Mouse (Mus musculus) forebrain, embryonic 15.5 days (tissue): Measurements from ENCODE around the gene Kbtbd12. TPM values are rescaled to one million over a fixed set of nuclear protein-coding genes. Genes with fewer than 3 reads are reported as not detected.

Experiments used
- ATAC-seq: fragments of 200-750 bp; cut with Nextera tagmentation; replicated peaks from 2 replicates; pipeline ENCODE4 v1.8.0; 2017; ENCODE audit warnings: mild to moderate bottlenecking, moderate TSS enrichment, moderate library complexity
- H3K27ac ChIP-seq: fragments of 300-500 bp; sonication (generic); replicated peaks from 2 replicates; pipeline ENCODE4 v1.5.1; 2015; ENCODE audit warnings: mild to moderate bottlenecking, inconsistent platforms
- H3K27me3 ChIP-seq: fragments of 300-500 bp; sonication (generic); 2 replicates; pipeline ENCODE4 v1.6.1; 2015; ENCODE audit warnings: inconsistent platforms
- H3K36me3 ChIP-seq: fragments of 300-500 bp; sonication (generic); 2 replicates; pipeline ENCODE4 v1.6.1; 2015; ENCODE audit warnings: mild to moderate bottlenecking, inconsistent platforms
- H3K4me1 ChIP-seq: fragments of 300-500 bp; sonication (generic); 2 replicates; pipeline ENCODE4 v1.6.1; 2015; ENCODE audit warnings: inconsistent platforms
- H3K4me2 ChIP-seq: fragments of 300-500 bp; sonication (generic); replicated peaks from 2 replicates; pipeline ENCODE4 v1.6.1; 2015; ENCODE audit warnings: mild to moderate bottlenecking, inconsistent platforms
- H3K4me3 ChIP-seq: fragments of 300-500 bp; sonication (generic); 2 replicates; pipeline ENCODE4 v1.5.1; 2015; ENCODE audit warnings: mild to moderate bottlenecking, inconsistent platforms
- H3K9ac ChIP-seq: fragments of 300-500 bp; sonication (generic); replicated peaks from 2 replicates; pipeline ENCODE4 v1.6.1; 2015; ENCODE audit warnings: mild to moderate bottlenecking, inconsistent platforms
- H3K9me3 ChIP-seq: fragments of 300-500 bp; sonication (generic); 2 replicates; pipeline ENCODE4 v1.6.1; 2016; ENCODE audit warnings: inconsistent platforms
- WGBS: fragments of 180-500 bp; shearing (Covaris S2); methylation state at CpG from one replicate; pipeline ENCODE4 v1.1.7; 2015; ENCODE audit warnings: mixed read lengths; 5-methylcytosine and 5-hydroxymethylcytosine counted together
- polyA plus RNA-seq: library from polyadenylated mRNA; unstranded; fragments of >200 nt; fragmentation: Nextera tagmentation; extraction: Ambion mirVana; gene quantifications from 2 replicates; pipeline ENCODE4 v1.2.1, GENCODE M21; 2015

The Kbtbd12 gene
- 0.20 TPM in 1 of 2 replicates, not detected in the other for polyA plus RNA-seq

GRCm38 (mm10) chr6:88637611-88638301 lies at the start of gene Kbtbd12:
Gene Kbtbd12, minus strand, starts transcription at chr6:88637950.
- WGBS, result 97% methylated on average over 5 of the region's 5 CpGs
- Histone ChIP-seq H3K9ac (no peak within 1 kb of the TSS), H3K4me3 (no peak within 1 kb of the TSS), H3K4me1 (peaks cover 14% of the 10 kb centered on the region), H3K27me3 (no peaks in the 10 kb centered on the region), H3K4me2 (no peak within 1 kb of the TSS), H3K9me3 (no peaks in the 10 kb centered on the region), H3K36me3 (no peaks in the 10 kb centered on the region), H3K27ac (no peak within 1 kb of the TSS)
- ATAC-seq, result no peak

DNA sequence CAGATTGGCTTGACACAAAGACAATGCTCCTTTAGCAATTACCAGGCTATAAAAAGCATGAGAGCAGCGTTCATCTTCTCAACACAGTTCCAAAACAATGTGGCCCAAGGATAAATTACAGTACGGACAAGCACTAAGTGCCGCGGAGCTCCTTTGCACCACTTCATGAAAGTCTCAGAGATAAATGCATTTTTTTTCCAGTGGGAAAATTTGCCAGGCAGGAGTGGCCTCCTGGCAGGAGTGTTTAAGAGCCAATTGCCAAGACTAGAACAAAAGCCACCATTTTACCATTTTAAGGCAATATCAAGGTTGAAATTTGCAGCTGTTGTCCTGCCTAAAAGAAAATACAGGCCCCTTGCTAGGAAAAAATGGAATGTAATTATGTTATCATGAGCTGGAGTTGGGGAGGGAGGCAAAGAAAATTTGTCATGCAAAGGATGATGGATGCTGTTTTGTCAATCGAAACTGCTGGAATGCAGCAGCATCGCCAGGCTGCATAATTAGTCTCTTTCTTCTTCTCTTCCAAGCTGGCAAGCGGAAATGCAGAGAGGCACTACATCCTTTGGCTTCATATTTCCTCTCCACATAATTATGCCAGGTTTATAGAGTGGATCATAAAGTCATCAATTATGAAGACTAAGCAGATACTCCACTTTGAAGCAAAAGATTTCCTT lies 45.8 kb upstream of the Kbtbd12 start:
- Histone ChIP-seq H3K4me2 (no peak overlapping the region), H3K27me3 (no peaks in the 10 kb centered on the region), H3K4me3 (no peak overlapping the region), H3K9ac (no peak overlapping the region), H3K9me3 (no peaks in the 10 kb centered on the region), H3K27ac (peak overlapping the region; percentile 63), H3K36me3 (no peaks in the 10 kb centered on the region), H3K4me1 (peaks cover 16% of the 10 kb centered on the region)
- 16% methylated on average over 7 of the region's 7 CpGs for WGBS
- ATAC-seq, result no peak

GRCm38 (mm10) chr6:88681026-88681425 lies 43.3 kb upstream of the Kbtbd12 start:
- Histone ChIP-seq H3K4me1 (peaks cover 16% of the 10 kb centered on the region), H3K4me2 (no peak overlapping the region), H3K27me3 (no peaks in the 10 kb centered on the region), H3K27ac (no peak overlapping the region), H3K9me3 (no peaks in the 10 kb centered on the region), H3K9ac (no peak overlapping the region), H3K4me3 (no peak overlapping the region), H3K36me3 (no peaks in the 10 kb centered on the region)
- 82% methylated on average over 3 of the region's 3 CpGs for WGBS
- ATAC-seq, result no peak

DNA sequence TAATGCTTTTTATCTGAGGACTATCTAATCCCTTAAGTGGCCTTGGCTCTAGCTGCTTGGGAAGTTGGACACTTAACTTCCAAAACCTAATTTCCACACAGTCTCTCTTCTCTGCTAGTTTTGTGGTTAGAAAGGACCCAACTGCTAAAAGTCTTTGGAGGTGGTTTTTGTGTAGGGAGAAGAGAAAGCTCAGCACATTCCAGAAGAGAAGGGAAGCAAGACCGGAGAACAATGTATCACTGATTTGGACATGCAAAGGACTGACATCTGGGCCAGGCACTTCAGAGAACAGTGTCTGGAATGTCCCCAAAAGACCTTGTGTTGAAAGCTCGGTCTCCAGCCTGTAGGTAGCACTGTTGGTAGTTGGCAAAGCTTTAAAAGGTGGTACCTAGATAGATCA lies 40.0 kb upstream of the Kbtbd12 start:
- Histone ChIP-seq H3K4me2 (no peak overlapping the region), H3K4me3 (no peak overlapping the region), H3K4me1 (0 out of 2 replicates have a peak, but pooled peaks cover 3% of the 10 kb centered on the region), H3K9ac (no peak overlapping the region), H3K27me3 (no peaks in the 10 kb centered on the region), H3K9me3 (no peaks in the 10 kb centered on the region), H3K27ac (no peak overlapping the region), H3K36me3 (no peaks in the 10 kb centered on the region)
- 72% methylated on average over 2 of the region's 2 CpGs for whole genome bisulfite sequencing
- no peak for ATAC-seq

DNA sequence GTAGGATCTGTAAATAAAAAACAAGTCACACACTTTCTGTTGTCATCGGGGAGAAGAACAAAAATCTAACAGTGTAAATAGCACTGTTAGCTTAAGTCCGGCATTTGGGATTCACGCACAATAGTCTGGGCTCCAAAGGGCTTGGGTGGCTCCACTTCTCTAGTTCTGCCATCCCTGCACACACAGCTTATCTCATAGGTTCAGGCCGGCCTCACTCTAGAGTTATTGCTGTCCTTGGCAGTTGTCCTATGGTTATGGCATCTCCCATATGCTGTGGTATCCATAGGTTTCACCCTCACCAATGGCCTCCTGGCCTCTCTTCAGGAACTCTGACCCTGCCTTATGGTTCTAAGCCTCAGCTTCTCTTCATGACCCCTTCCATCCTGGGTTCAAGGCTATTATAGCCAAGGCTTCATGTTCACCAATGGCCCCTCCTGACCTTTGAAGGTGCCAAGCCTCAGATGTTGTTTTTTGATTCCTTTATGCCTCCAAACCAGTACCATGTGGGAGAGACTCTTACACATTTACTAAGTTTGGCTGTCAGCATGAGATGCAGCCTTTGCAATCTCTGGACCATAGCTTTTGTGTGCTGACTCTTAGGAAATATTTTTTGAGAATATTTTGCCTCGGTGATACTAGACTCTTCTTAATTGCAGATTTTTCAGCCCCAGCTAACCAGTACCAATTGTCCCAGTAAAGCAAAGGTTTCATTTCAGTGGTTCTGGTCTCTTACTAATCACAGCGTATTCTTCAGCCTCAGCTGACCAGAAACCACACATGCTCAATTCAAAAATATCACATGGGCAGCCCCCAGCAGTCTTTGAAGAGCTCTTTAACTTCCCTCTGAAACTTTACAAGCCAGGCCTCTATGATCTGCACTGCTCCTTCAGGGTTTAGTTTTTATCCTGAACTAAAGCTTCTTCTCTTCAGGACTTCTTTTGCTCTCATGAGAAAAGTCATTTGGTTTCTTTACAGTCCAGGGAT lies 39.3 kb upstream of the Kbtbd12 start:
- Histone ChIP-seq H3K4me2 (no peak overlapping the region), H3K27me3 (no peaks in the 10 kb centered on the region), H3K36me3 (no peaks in the 10 kb centered on the region), H3K27ac (no peak overlapping the region), H3K9ac (no peak overlapping the region), H3K9me3 (no peaks in the 10 kb centered on the region), H3K4me1 (no peaks in the 10 kb centered on the region), H3K4me3 (no peak overlapping the region)
- ATAC-seq, result no peak
- 92% methylated on average over 6 of the region's 6 CpGs for whole genome bisulfite sequencing

- Histone ChIP-seq H3K9ac (no peak overlapping the region), H3K4me2 (no peak overlapping the region), H3K27ac (no peak overlapping the region), H3K36me3 (no peaks in the 10 kb centered on the region), H3K9me3 (no peaks in the 10 kb centered on the region), H3K4me3 (no peak overlapping the region), H3K4me1 (no peaks in the 10 kb centered on the region), H3K27me3 (no peaks in the 10 kb centered on the region)
- 96% methylated on average over 2 of the region's 2 CpGs for WGBS
- ATAC-seq, result no peak
Measured at GRCm38 (mm10) chr6:88675815-88676214, 38.1 kb upstream of the Kbtbd12 start.

DNA sequence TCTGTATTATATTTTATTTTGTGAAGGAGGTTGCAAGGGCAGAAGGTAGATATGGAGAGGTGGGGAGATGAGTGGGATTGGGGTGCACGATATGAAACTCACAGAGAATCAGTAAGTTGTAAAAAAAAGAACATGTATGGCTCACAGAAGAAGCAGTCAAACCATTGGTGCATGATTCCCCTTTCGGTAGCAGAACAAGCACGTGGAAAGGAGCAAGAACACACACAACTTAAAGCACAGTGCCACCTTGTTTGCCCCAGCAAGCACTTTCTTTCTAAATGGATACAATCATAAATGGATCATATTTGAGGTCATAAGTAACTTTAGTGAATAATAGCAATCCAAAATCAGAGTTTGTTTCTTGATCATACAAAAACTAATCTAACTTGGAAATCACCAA lies 24.5 kb upstream of the Kbtbd12 start:
- ATAC-seq, result no peak
- WGBS, result 89% methylated on average over 3 of the region's 3 CpGs

GRCm38 (mm10) chr6:88661696-88662095 lies 23.9 kb upstream of the Kbtbd12 start:
- WGBS, result 84% methylated on average over 2 of the region's 2 CpGs
- no peak overlapping the region for H3K4me3 ChIP-seq
- ATAC-seq, result no peak

More for the DNA sequence above, 24.5 kb upstream of the Kbtbd12 start:
- H3K4me1 ChIP-seq, result no peaks in the 10 kb centered on the region
- no peak overlapping the region for H3K4me3 ChIP-seq
- H3K4me2 ChIP-seq, result no peak overlapping the region
- H3K27ac ChIP-seq, result no peak overlapping the region
- no peaks in the 10 kb centered on the region for H3K9me3 ChIP-seq
- no peaks in the 10 kb centered on the region for H3K27me3 ChIP-seq
- no peak overlapping the region for H3K9ac ChIP-seq
- H3K36me3 ChIP-seq, result no peaks in the 10 kb centered on the region

GRCm38 (mm10) chr6:88647564-88648295 lies 10.0 kb upstream of the Kbtbd12 start:
- WGBS, result 42% methylated on average over 4 of the region's 4 CpGs

More at GRCm38 (mm10) chr6:88661696-88662095, 23.9 kb upstream of the Kbtbd12 start:
- H3K36me3 ChIP-seq, result no peaks in the 10 kb centered on the region
- H3K9me3 ChIP-seq, result no peaks in the 10 kb centered on the region
- no peak overlapping the region for H3K27ac ChIP-seq
- no peak overlapping the region for H3K9ac ChIP-seq
- no peaks in the 10 kb centered on the region for H3K27me3 ChIP-seq
- no peak overlapping the region for H3K4me2 ChIP-seq
- no peaks in the 10 kb centered on the region for H3K4me1 ChIP-seq

GRCm38 (mm10) chr6:88644786-88645185 lies 7.0 kb upstream of the Kbtbd12 start:
- Histone ChIP-seq H3K27ac (no peak overlapping the region), H3K4me2 (no peak overlapping the region), H3K36me3 (no peaks in the 10 kb centered on the region), H3K9me3 (no peaks in the 10 kb centered on the region), H3K27me3 (no peaks in the 10 kb centered on the region), H3K4me3 (no peak overlapping the region), H3K9ac (no peak overlapping the region), H3K4me1 (peaks cover 26% of the 10 kb centered on the region)
- no peak for ATAC-seq
- WGBS, result 81% methylated on average over 4 of the region's 4 CpGs

More at GRCm38 (mm10) chr6:88647564-88648295, 10.0 kb upstream of the Kbtbd12 start:
- Histone ChIP-seq H3K27me3 (no peaks in the 10 kb centered on the region), H3K4me3 (no peak overlapping the region), H3K27ac (no peak overlapping the region), H3K9ac (no peak overlapping the region), H3K4me2 (no peak overlapping the region), H3K4me1 (peaks cover 16% of the 10 kb centered on the region; the same call in 1 of the 2 replicates), H3K9me3 (no peaks in the 10 kb centered on the region), H3K36me3 (no peaks in the 10 kb centered on the region)
- ATAC-seq, result peak; percentile 75

- H3K9ac ChIP-seq, result no peak overlapping the region
- no peak overlapping the region for H3K4me3 ChIP-seq
- ATAC-seq, result no peak
- H3K27me3 ChIP-seq, result no peaks in the 10 kb centered on the region
- H3K36me3 ChIP-seq, result no peaks in the 10 kb centered on the region
- no peak overlapping the region for H3K4me2 ChIP-seq
- peaks cover 14% of the 10 kb centered on the region for H3K4me1 ChIP-seq
- H3K27ac ChIP-seq, result no peak overlapping the region
- WGBS, result 80% methylated on average over 4 of the region's 4 CpGs
- H3K9me3 ChIP-seq, result no peaks in the 10 kb centered on the region
Measured at GRCm38 (mm10) chr6:88641346-88641920, 3.7 kb upstream of the Kbtbd12 start.
